Mouse (Mus musculus): ENCODE measurements around the gene Nudt16l1.

Nudt16l1 gene

DNA sequence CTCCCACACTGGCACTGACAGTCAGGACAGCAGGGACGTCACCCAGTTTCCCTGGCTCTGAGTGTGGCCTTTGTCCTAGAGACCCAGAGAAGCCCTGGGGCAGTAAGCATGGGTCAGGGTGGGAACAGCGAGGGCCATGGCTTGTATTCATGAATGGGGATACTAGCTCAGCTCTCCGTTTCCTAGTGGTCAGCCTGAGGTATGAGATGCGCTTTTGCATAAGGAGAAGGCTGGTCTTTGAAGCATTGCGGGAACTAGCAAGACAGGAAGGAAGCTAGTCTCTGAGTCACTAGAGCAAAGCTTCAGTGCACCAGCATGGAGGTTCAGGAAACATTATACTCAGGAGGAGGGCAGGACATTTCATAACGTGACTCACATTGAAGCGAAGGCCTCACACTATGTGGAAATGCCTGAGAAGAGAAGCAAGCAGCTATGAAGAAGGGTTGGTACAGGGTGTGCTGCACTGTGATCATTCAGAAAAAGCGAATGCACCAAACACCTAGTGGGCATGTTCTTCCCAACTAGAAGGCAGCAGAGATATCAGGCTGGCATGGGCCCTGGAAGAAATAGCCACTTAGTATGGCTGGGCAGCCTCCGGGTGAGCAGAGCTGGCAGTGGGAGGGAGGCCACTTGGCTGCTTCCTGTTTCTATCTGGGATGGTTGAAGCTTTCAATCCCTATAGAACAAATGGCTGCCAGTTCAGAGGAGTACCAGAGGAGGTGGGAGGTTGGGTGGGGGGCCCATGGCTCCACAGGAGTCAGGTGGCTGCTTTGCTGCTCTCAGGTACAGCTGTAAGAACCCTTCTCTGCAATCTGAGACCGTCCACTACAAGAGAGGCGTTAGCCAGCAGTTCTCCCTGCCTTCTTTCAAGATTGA is 25.4 kb upstream of the Nudt16l1 start:
- in situ Hi-C loops (cut with MboI; ENCODE audit: low pct_unique_long_range_greater_than_20kb in 1 of 2, low sequenced_read_pairs in 2 of 2, unreplicated experiment in 1 of 2), result no loop called here

- in situ Hi-C loops (cut with MboI; ENCODE audit: low pct_unique_long_range_greater_than_20kb in 1 of 2, low sequenced_read_pairs in 2 of 2, unreplicated experiment in 1 of 2), result no loop called here
Observed at GRCm38 (mm10) chr16:4913783-4914735, 24.5 kb upstream of the Nudt16l1 start.

GRCm38 (mm10) chr16:4915931-4916330 is 22.6 kb upstream of the Nudt16l1 start:
- in situ Hi-C loops (cut with MboI; ENCODE audit: low pct_unique_long_range_greater_than_20kb in 1 of 2, low sequenced_read_pairs in 2 of 2, unreplicated experiment in 1 of 2), result no loop called here

DNA sequence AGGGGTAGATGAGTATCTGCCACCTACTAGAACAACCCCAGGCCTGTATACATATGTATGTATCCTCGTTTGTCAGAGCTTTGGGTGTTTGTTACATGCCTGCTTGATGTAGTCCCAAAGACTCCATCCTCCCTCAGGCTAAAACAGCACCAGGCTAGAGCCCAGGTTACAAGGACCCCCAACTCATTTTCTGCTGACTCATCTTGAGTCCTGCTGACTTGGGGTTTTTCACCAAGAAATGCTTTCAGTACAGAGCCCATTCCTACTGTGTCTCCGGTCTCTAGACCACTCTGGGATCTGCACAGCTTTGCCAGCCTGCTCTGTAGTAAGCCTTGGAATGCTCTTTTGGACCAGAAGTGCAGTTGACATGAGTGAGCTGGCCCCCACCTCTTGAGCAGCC is 22.0 kb upstream of the Nudt16l1 start:
- in situ Hi-C loops (cut with MboI; ENCODE audit: low pct_unique_long_range_greater_than_20kb in 1 of 2, low sequenced_read_pairs in 2 of 2, unreplicated experiment in 1 of 2), result no loop called here

DNA sequence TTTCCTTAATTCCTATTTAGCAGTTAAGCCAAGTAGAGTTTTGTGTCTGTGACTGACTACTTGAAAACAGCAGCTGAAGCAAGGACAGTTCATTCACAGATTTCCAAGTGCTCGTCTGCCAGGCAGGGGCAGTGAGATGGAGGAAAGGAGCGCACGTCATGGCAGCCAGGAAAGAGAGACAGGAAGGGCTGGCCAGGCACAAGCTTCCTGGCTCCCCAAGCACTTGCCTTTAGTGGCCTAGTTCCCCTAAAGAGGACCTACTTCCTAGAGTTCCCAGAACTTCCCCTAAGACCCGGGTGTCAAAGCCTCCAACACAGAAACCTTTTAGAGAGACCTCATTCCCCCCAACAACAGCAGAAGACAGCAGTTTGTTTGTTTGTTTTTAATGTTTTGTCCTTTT is 18.0 kb upstream of the Nudt16l1 start:
- in situ Hi-C loops (cut with MboI; ENCODE audit: low pct_unique_long_range_greater_than_20kb in 1 of 2, low sequenced_read_pairs in 2 of 2, unreplicated experiment in 1 of 2), result no loop called here

DNA sequence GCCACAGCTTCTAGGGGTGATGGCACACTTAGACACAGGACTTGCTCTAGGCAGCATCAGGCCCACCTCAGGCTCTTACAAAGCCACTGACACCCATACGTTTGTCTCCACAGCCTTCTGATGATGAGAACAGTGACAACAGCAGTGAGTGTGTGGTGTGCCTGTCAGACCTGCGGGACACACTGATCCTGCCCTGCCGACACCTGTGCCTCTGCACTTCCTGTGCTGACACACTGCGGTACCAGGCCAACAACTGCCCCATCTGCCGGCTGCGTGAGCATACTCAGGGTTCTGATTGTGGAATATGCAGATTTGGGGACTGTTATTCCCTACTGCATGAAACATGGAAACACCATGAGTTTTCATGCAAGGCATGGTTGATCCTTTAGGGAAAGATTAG is 16.1 kb upstream of the Nudt16l1 start:
- in situ Hi-C loops (cut with MboI; ENCODE audit: low pct_unique_long_range_greater_than_20kb in 1 of 2, low sequenced_read_pairs in 2 of 2, unreplicated experiment in 1 of 2), result no loop called here

DNA sequence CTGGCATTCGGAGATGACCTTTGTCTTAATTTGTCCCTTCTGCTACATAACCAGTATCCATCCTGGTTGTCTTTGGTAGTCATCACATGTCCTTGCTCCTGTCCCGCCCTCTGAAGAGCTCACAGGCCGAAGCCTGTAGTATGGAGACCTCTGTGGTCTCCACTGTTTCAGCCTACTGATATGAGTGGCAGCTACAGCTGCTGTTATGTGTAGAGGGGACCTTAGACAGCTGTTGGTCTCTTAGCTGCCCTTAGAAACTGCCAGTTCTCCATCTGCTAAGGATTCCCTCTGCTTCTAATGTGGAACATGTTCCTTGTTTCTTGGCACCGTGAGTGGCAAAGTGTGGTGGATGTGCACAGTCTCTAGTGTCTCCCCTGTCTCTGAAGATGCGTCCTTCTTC is 14.6 kb upstream of the Nudt16l1 start:
- in situ Hi-C loops (cut with MboI; ENCODE audit: low pct_unique_long_range_greater_than_20kb in 1 of 2, low sequenced_read_pairs in 2 of 2, unreplicated experiment in 1 of 2), result no loop called here

- in situ Hi-C loops (cut with MboI; ENCODE audit: low pct_unique_long_range_greater_than_20kb in 1 of 2, low sequenced_read_pairs in 2 of 2, unreplicated experiment in 1 of 2), result no loop called here
Observed at GRCm38 (mm10) chr16:4927967-4928366, 10.6 kb upstream of the Nudt16l1 start.

GRCm38 (mm10) chr16:4928474-4928873 is 10.1 kb upstream of the Nudt16l1 start:
- in situ Hi-C loops (cut with MboI; ENCODE audit: low pct_unique_long_range_greater_than_20kb in 1 of 2, low sequenced_read_pairs in 2 of 2, unreplicated experiment in 1 of 2), result no loop called here

DNA sequence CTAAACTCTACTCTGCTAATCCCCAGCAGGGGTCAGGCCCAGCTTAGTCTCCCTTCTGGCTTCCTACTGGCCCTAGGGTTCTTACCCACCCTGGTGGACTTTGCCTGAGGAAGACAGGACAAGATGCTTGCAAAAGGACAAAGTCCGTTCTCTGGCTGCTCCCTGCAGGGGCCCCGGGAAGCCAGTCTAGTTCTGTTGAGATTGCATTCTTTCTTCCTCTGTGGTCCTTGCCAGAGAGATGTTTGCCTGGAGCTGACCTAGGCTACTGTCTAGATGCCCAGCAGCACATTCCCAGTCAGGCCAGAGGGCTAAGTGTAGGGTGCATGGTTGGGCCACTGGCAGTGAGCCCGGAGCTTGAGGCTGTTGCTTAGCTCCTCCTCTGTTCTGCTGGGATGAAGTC is 6.1 kb upstream of the Nudt16l1 start:
- in situ Hi-C loops (cut with MboI; ENCODE audit: low pct_unique_long_range_greater_than_20kb in 1 of 2, low sequenced_read_pairs in 2 of 2, unreplicated experiment in 1 of 2), result no loop called here

- in situ Hi-C loops (cut with MboI; ENCODE audit: low pct_unique_long_range_greater_than_20kb in 1 of 2, low sequenced_read_pairs in 2 of 2, unreplicated experiment in 1 of 2), result no loop called here
Observed at GRCm38 (mm10) chr16:4935430-4935829, 3.1 kb upstream of the Nudt16l1 start.

DNA sequence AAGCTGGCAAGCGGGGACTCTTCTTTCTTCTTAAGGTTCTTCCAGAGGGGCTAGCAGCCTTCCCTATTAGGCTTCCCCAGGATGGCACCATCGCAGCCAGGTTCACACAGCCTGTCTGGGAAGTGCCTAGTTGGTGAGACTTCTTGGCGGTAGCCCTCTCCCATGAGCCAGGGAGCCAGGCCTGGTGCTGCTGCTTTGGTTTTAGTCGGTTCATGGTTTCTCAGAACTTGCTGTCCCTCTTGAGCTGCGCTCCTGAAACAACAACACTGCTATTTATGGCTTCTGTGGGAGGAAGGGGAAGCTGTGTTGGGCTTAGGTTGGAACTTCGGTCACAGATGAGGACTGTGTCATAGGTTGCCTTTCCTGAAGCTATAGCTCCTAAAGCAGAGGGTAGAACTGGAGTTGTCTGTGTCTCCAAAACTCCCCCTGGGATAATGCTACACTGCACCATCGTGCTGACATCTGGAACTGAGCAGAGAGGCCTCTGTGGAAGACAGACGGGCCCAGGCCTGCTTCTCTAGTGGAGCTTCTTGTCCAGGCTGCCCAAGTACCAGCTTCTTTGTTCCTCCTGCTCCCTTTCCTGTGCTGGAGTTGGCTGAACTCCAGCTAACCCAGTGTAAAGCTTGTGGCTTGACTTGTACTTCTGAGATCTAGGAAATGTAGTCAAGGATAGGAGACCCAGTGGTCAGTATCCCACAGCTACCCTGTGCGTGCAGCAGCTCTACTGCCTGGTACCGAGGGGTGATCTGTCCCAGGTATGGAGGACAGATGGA is 2.4 kb upstream of the Nudt16l1 start:
- in situ Hi-C loops (cut with MboI; ENCODE audit: low pct_unique_long_range_greater_than_20kb in 1 of 2, low sequenced_read_pairs in 2 of 2, unreplicated experiment in 1 of 2), result no loop called here

- in situ Hi-C loops (cut with MboI; ENCODE audit: low pct_unique_long_range_greater_than_20kb in 1 of 2, low sequenced_read_pairs in 2 of 2, unreplicated experiment in 1 of 2), result no loop called here
Observed at GRCm38 (mm10) chr16:4937351-4938190, 990 bp upstream of the Nudt16l1 start.

DNA sequence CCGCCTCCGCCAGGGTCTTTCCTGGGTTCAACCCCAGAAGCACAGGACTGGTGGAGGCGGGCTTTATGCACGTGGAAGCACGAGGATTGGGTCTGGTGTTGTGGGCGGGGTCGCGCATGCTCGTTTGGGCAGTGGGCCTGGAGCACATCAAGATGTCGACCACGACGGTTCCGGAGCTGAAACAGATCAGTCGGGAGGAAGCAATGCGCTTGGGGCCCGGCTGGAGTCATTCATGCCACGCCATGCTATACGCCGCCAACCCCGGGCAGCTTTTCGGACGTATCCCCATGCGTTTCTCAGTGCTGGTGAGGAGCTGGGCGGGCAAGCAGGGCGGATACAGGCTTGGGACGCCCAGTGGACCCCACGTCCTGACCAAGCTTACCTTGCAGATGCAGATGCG is 428 bp downstream of the Nudt16l1 start:
- in situ Hi-C loops (cut with MboI; ENCODE audit: low pct_unique_long_range_greater_than_20kb in 1 of 2, low sequenced_read_pairs in 2 of 2, unreplicated experiment in 1 of 2), result no loop called here

DNA sequence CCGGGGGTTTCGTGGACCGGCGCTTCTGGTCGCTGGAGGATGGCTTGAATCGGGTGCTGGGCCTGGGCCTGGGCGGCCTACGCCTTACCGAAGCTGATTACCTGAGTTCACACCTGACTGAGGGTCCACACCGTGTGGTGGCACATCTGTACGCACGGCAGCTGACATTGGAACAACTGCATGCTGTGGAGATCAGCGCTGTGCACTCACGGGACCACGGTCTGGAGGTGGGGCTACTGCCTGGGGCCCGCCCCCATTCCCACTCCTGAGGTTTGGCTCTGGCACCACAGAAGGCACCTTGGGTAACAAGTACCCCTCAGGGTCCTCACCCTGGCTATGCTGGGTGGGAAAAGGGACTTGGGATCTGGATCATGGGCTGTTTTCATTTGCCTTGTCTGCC is 851 bp downstream of the Nudt16l1 start:
- in situ Hi-C loops (cut with MboI; ENCODE audit: low pct_unique_long_range_greater_than_20kb in 1 of 2, low sequenced_read_pairs in 2 of 2, unreplicated experiment in 1 of 2), result no loop called here

GRCm38 (mm10) chr16:4940311-4940850 is 1.8 kb downstream of the Nudt16l1 start:
- in situ Hi-C loops (cut with MboI; ENCODE audit: low pct_unique_long_range_greater_than_20kb in 1 of 2, low sequenced_read_pairs in 2 of 2, unreplicated experiment in 1 of 2), result no loop called here

GRCm38 (mm10) chr16:4941016-4941415 is 2.5 kb downstream of the Nudt16l1 start:
- in situ Hi-C loops (cut with MboI; ENCODE audit: low pct_unique_long_range_greater_than_20kb in 1 of 2, low sequenced_read_pairs in 2 of 2, unreplicated experiment in 1 of 2), result no loop called here

GRCm38 (mm10) chr16:4942868-4943267 is 4.3 kb downstream of the Nudt16l1 start:
- in situ Hi-C loops (cut with MboI; ENCODE audit: low pct_unique_long_range_greater_than_20kb in 1 of 2, low sequenced_read_pairs in 2 of 2, unreplicated experiment in 1 of 2), result no loop called here

Measured in mouse embryonic stem cell (cell line).